Mouse (Mus musculus) layer of hippocampus, postnatal 10 days (tissue): ENCODE measurements around the gene Trp53tg5. TPM values are rescaled to one million over a fixed set of nuclear protein-coding genes. Genes with fewer than 3 reads are reported as not detected.

Experiments used
- DNase-seq, 2 experiments: peaks; one replicate each; pipeline ENCODE4 v3.0.0; 2021; ENCODE audit warnings: low spot score in 2 of 2
- long read RNA-seq: library from polyadenylated mRNA; stranded (forward); transcript quantifications from one replicate; pipeline ENCODE4 v2.0.0, GENCODE M21; 2023
- total RNA-seq, 2 experiments: library from RNA; stranded (reverse); gene quantifications; 2 replicates each; pipeline ENCODE4 v1.2.3; 2021

Trp53tg5 gene
- total RNA-seq, result not detected
- long read RNA-seq, result 0 reads

GRCm38 (mm10) chr2:164473624-164474023 lies at the start of gene Trp53tg5:
Gene Trp53tg5 (minus strand): TSS chr2:164473724.
- no peak for DNase-seq

GRCm38 (mm10) chr2:164522280-164522679 lies 48.8 kb upstream of the Trp53tg5 start:
- no peak for DNase-seq

- DNase-seq, result no peak
These were observed 48.3 kb upstream of the Trp53tg5 start for GRCm38 (mm10) chr2:164521841-164522240.

GRCm38 (mm10) chr2:164520782-164521181 lies 47.3 kb upstream of the Trp53tg5 start:
- DNase-seq, result peak; percentile 18 to 35

- DNase-seq, result no peak
These were observed 45.6 kb upstream of the Trp53tg5 start for GRCm38 (mm10) chr2:164519171-164519526.

GRCm38 (mm10) chr2:164518266-164519170 lies 45.0 kb upstream of the Trp53tg5 start:
- peak; percentile 28 to 43 for DNase-seq

GRCm38 (mm10) chr2:164517485-164518221 lies 44.1 kb upstream of the Trp53tg5 start:
- peak; percentile 54 to 61 for DNase-seq

GRCm38 (mm10) chr2:164516592-164516991 lies 43.1 kb upstream of the Trp53tg5 start:
- DNase-seq, result no peak

GRCm38 (mm10) chr2:164515897-164516296 lies 42.4 kb upstream of the Trp53tg5 start:
- DNase-seq, result no peak

GRCm38 (mm10) chr2:164514916-164515315 lies 41.4 kb upstream of the Trp53tg5 start:
- no peak for DNase-seq

GRCm38 (mm10) chr2:164513389-164513788 lies 39.9 kb upstream of the Trp53tg5 start:
- DNase-seq, result no peak

GRCm38 (mm10) chr2:164512121-164512909 lies 38.8 kb upstream of the Trp53tg5 start:
- DNase-seq, result no peak

- DNase-seq, result no peak
These were observed 37.2 kb upstream of the Trp53tg5 start for GRCm38 (mm10) chr2:164510621-164511190.

- no peak for DNase-seq
These were observed 34.3 kb upstream of the Trp53tg5 start for GRCm38 (mm10) chr2:164507811-164508210.

- no peak for DNase-seq
These were observed 32.3 kb upstream of the Trp53tg5 start for GRCm38 (mm10) chr2:164505619-164506347.

- DNase-seq, result no peak
These were observed 31.4 kb upstream of the Trp53tg5 start for GRCm38 (mm10) chr2:164504919-164505318.

- DNase-seq, result no peak
These were observed 27.0 kb upstream of the Trp53tg5 start for GRCm38 (mm10) chr2:164500511-164500910.

- no peak for DNase-seq
These were observed 25.8 kb upstream of the Trp53tg5 start for GRCm38 (mm10) chr2:164499317-164499716.

GRCm38 (mm10) chr2:164497691-164498268 lies 24.3 kb upstream of the Trp53tg5 start:
- no peak for DNase-seq
